Comparison of ENCODE assay signal across 18 mouse cellular contexts in genomic region chr2:157957707-157958108, GRCm38 (mm10). TPM values are rescaled to one million over a fixed set of nuclear protein-coding genes. Genes with fewer than 3 reads are reported as not detected.
DNase-seq lines count a peak whose midpoint lies in the region; ATAC-seq lines count a peak whose summit lies in the region.
"Had no signal": no experiment of that assay in that cellular context is flagged by ENCODE, and none has a peak within 500 bp of the region (broad histone marks: within the 10 kb centered on the region; RNA-seq: fewer than 3 reads in every experiment).

No protein-coding gene starts in this region.

- ATAC-seq in kidney, embryonic 14.5 days (ENCODE audit: low FRiP score, low TSS enrichment), result no peak
- peak; percentile 36; the same call in 1 of the 2 replicates for ATAC-seq in forebrain, embryonic 12.5 days (ENCODE audit: low FRiP score)
- ATAC-seq in megakaryocyte-erythroid progenitor cell, adult 5-6 weeks (replicated peaks; ENCODE audit: low FRiP score, low TSS enrichment, poor library complexity, severe bottlenecking), result no peak
- ATAC-seq: intestine, postnatal 0 days; Patski had no signal

- H3K4me1 ChIP-seq in kidney, embryonic 14.5 days (ENCODE audit: control insufficient read depth, insufficient read depth, low read length), result peaks cover 8% of the 10 kb centered on the region; the same call in 1 of the 2 replicates
- peaks cover 17% of the 10 kb centered on the region for H3K4me1 ChIP-seq in forebrain, embryonic 12.5 days
- H3K4me1 ChIP-seq: liver, embryonic 15.5 days had no signal

- no peak overlapping the region for H3K9ac ChIP-seq in kidney, embryonic 14.5 days (ENCODE audit: low read depth, low read length)
- no peak overlapping the region for H3K9ac ChIP-seq in forebrain, embryonic 12.5 days
- H3K9ac ChIP-seq: limb, embryonic 12.5 days; liver, embryonic 15.5 days had no signal

- H3K27me3 ChIP-seq in kidney, embryonic 14.5 days (ENCODE audit: control insufficient read depth, insufficient read depth, low read length), result no peaks in the 10 kb centered on the region
- no peaks in the 10 kb centered on the region for H3K27me3 ChIP-seq in forebrain, embryonic 12.5 days
- H3K27me3 ChIP-seq: limb, embryonic 12.5 days; liver, embryonic 15.5 days had no signal

- WGBS in kidney, embryonic 14.5 days, result 5% methylated on average over 2 of the region's 2 CpGs
- 10% methylated on average over 2 of the region's 2 CpGs for whole genome bisulfite sequencing in forebrain, embryonic 12.5 days

- H3K4me3 ChIP-seq in kidney, embryonic 14.5 days (ENCODE audit: low read length), result no peak overlapping the region
- H3K4me3 ChIP-seq in forebrain, embryonic 12.5 days (replicated peaks), result no peak overlapping the region
- H3K4me3 ChIP-seq: limb, embryonic 12.5 days; liver, embryonic 15.5 days had no signal

- no peak overlapping the region for H3K27ac ChIP-seq in kidney, embryonic 14.5 days (ENCODE audit: low read depth, low read length)
- no peak overlapping the region for H3K27ac ChIP-seq in forebrain, embryonic 12.5 days
- H3K27ac ChIP-seq: limb, embryonic 12.5 days; liver, embryonic 15.5 days had no signal

- H3K4me2 ChIP-seq in kidney, embryonic 14.5 days (replicated peaks; ENCODE audit: low read depth, low read length), result no peak overlapping the region
- no peak overlapping the region for H3K4me2 ChIP-seq in forebrain, embryonic 12.5 days
- H3K4me2 ChIP-seq: limb, embryonic 12.5 days; liver, embryonic 15.5 days had no signal

- peak; percentile 47 for DNase-seq in kidney, adult 11 months
- peak; percentile 33 for DNase-seq in retina, postnatal 1 day
- DNase-seq in retina, embryonic 14.5 days (ENCODE audit: low spot score), result no peak
- DNase-seq in spleen, adult 18-20 months, result no peak
- DNase-seq: adrenal gland, adult 2 months; cerebellum, adult 8-10 months; gastrocnemius, postnatal 10 days; heart, postnatal 10 days; right cerebral cortex, postnatal 14 days; thymus, adult 18-20 months had no signal

- no peaks in the 10 kb centered on the region for H3K9me3 ChIP-seq in kidney, embryonic 14.5 days (ENCODE audit: control insufficient read depth, low read length)
- H3K9me3 ChIP-seq in forebrain, embryonic 12.5 days, result no peaks in the 10 kb centered on the region
- H3K9me3 ChIP-seq: limb, embryonic 12.5 days; liver, embryonic 15.5 days had no signal

- H3K36me3 ChIP-seq in kidney, embryonic 14.5 days (ENCODE audit: control insufficient read depth, insufficient read depth, low read length), result no peaks in the 10 kb centered on the region
- H3K36me3 ChIP-seq in forebrain, embryonic 12.5 days (replicated peaks), result no peaks in the 10 kb centered on the region
- H3K36me3 ChIP-seq: limb, embryonic 12.5 days; liver, embryonic 15.5 days had no signal

RNA-seq across cellular contexts. Expression of gene Vstm2l, which starts 43.3 kb away (rescaled TPM):
- 0.26 and 0.43 TPM in 2 replicates for polyA plus RNA-seq in kidney, embryonic 14.5 days (2014; fragmentation: Nextera tagmentation; extraction: Ambion mirVana)
- polyA plus RNA-seq in forebrain, embryonic 12.5 days (2016; fragmentation: Nextera tagmentation; extraction: Ambion mirVana), result 3.5 TPM in 2 replicates
- total RNA-seq in megakaryocyte-erythroid progenitor cell, adult 5-6 weeks (2014; fragmentation: Nextera tagmentation), result not detected in 2 replicates
- total RNA-seq in megakaryocyte-erythroid progenitor cell, adult 5-6 weeks (2017), result not detected in 2 replicates
- total RNA-seq: neutrophil, adult 5-6 weeks had no signal
- polyA plus RNA-seq: liver, embryonic 15.5 days; Patski had no signal

Comparison
In these comparisons a context has a peak if more than half of its experiments do, and no peak if none do; other contexts are left out.
1. DNase-seq: peak in kidney, adult 11 months (single experiment) and retina, postnatal 1 day (single experiment); none in retina, embryonic 14.5 days (single experiment) and spleen, adult 18-20 months (0 of 2).